Mouse (Mus musculus) midbrain, embryonic 10.5 days (tissue): ENCODE results near the gene Disc1. TPM values are rescaled to one million over a fixed set of nuclear protein-coding genes. Genes with fewer than 3 reads are reported as not detected.

ENCODE experiments used
- DNase-seq: peaks from one replicate; pipeline ENCODE4 v3.0.0-alpha.2; 2017; ENCODE audit warnings: low spot score
- H3K27ac ChIP-seq: fragments of 300-500 bp; sonication (generic); replicated peaks from 2 replicates; pipeline ENCODE4 v1.5.1; 2016; ENCODE audit warnings: mild to moderate bottlenecking
- H3K27me3 ChIP-seq: fragments of 300-500 bp; sonication (generic); 2 replicates; pipeline ENCODE4 v1.6.1; 2016; ENCODE audit warnings: low read depth, mild to moderate bottlenecking; ENCODE audit not compliant: poor library complexity, severe bottlenecking
- H3K36me3 ChIP-seq: fragments of 300-500 bp; sonication (generic); 2 replicates; pipeline ENCODE4 v1.6.1; 2016; ENCODE audit warnings: mild to moderate bottlenecking, moderate library complexity
- H3K4me1 ChIP-seq: fragments of 300-500 bp; sonication (generic); 2 replicates; pipeline ENCODE4 v1.6.1; 2016
- H3K4me3 ChIP-seq: fragments of 300-500 bp; sonication (generic); 2 replicates; pipeline ENCODE4 v1.5.1; 2016; ENCODE audit warnings: mild to moderate bottlenecking, moderate library complexity
- H3K9me3 ChIP-seq: fragments of 300-500 bp; sonication (generic); replicated peaks from 2 replicates; pipeline ENCODE4 v1.6.1; 2016; ENCODE audit warnings: mild to moderate bottlenecking
- WGBS: fragments of 180-500 bp; shearing (Covaris S2); methylation state at CpG from one replicate; pipeline ENCODE4 v1.1.7; 2016; 5-methylcytosine and 5-hydroxymethylcytosine counted together
- polyA plus RNA-seq: library from polyadenylated mRNA; unstranded; fragments of >200 nt; fragmentation: Nextera tagmentation; extraction: Ambion mirVana; gene quantifications from 2 replicates; pipeline ENCODE4 v1.2.1, GENCODE M21; 2016

The Disc1 gene
- polyA plus RNA-seq, 1 experiment from 2014 or later: 2.0 TPM

DNA sequence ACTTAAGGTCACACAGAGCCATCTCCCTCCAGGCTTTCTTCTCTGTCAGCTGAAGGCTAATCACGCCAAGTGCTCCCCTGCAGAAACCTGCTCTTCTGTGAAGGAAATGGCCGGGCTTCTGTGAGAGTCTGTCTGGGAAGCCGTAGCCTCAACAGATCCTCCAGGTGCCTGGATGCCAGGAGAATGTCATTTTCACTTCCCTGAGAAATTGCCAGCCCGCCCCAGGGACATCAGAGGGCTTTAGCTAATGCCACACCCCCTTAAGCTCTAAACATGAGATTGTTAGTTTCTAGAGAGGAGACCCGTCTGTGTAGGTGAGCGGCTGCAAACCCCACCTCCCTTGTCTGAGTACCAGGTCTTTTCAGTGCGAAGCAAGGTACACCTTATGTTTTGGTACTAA lies 15.3 kb downstream of the Disc1 start:
- Histone ChIP-seq H3K27me3 (no peaks in the 10 kb centered on the region), H3K36me3 (no peaks in the 10 kb centered on the region), H3K4me3 (no peak overlapping the region), H3K27ac (no peak overlapping the region), H3K4me1 (peaks cover 13% of the 10 kb centered on the region), H3K9me3 (no peaks in the 10 kb centered on the region)
- no peak for DNase-seq
- 76% methylated on average over 7 of the region's 7 CpGs for WGBS

DNA sequence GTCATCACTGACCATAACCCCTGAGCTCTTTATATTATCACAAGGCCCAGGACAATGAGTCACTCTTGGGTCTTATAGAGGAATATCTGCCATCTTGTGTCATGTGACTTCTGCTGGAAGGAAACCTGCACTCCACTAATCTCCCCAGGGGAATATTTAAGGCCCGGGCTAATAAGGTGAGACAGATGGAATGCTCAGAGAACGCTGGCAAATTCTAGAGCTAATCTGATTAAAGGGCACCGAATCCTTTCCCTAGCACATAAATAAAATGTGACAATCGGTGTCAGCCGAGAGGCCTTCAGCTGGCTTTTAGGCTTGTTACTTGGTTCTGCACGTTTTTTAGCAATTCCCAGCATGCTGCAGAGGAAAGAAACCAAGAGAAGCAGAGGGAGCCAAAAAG lies 15.7 kb downstream of the Disc1 start:
- no peaks in the 10 kb centered on the region for H3K36me3 ChIP-seq
- H3K27me3 ChIP-seq: no peaks in the 10 kb centered on the region
- no peak overlapping the region for H3K4me3 ChIP-seq
- 72% methylated on average over 6 of the region's 6 CpGs for WGBS
- no peak for DNase-seq
- peaks cover 13% of the 10 kb centered on the region for H3K4me1 ChIP-seq
- H3K27ac ChIP-seq: no peak overlapping the region
- no peaks in the 10 kb centered on the region for H3K9me3 ChIP-seq

DNA sequence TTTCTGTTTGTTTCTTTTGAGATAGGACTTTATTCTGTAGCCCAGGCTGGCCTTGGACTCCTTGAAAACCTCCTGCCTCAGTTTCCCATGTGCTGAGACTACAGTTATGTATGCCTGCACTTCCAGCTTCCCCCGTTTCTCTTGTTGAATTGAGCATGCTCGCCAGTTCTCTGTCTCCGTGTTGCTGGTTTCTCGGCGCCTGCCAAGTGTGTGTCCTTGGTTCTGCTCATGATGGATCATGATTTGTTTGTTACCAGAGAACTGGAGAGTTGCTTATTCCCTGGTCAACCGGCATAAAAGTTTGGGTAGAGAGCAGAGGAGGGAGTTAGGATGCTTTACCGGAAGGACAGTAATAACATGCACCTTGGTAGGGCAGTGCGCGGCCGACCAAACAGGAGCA lies 20.1 kb downstream of the Disc1 start:
- Histone ChIP-seq H3K27me3 (no peaks in the 10 kb centered on the region), H3K4me3 (no peak overlapping the region), H3K9me3 (no peaks in the 10 kb centered on the region), H3K4me1 (peaks cover 20% of the 10 kb centered on the region), H3K27ac (no peak overlapping the region), H3K36me3 (no peaks in the 10 kb centered on the region)
- WGBS: 91% methylated on average over 10 of the region's 10 CpGs
- DNase-seq: no peak

DNA sequence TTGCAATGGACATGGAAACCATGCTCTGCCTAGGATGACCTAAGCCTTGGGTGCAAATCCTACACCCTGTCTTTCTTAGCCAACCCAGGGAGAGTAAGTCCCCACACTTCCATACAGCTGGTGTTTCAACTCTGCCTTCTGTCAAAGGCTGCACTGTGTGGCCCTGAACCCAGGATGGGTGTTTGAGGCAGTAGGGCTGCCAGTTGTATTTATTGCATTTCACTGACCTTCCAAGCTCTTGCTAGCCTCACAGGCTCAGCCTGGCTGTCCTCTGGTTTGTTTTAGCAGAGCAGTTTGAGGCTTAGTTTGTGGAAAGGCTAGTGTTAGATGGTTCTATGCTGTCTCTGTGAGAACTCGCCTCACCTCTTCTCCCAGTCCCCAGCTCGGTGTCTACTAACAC lies 20.6 kb downstream of the Disc1 start:
- no peaks in the 10 kb centered on the region for H3K9me3 ChIP-seq
- WGBS: 87% methylated on average over 2 of the region's 2 CpGs
- H3K27me3 ChIP-seq: no peaks in the 10 kb centered on the region; the same call in 1 of the 2 replicates
- H3K36me3 ChIP-seq: no peaks in the 10 kb centered on the region
- H3K4me3 ChIP-seq: no peak overlapping the region
- DNase-seq: no peak
- H3K4me1 ChIP-seq: peaks cover 20% of the 10 kb centered on the region
- H3K27ac ChIP-seq: no peak overlapping the region

DNA sequence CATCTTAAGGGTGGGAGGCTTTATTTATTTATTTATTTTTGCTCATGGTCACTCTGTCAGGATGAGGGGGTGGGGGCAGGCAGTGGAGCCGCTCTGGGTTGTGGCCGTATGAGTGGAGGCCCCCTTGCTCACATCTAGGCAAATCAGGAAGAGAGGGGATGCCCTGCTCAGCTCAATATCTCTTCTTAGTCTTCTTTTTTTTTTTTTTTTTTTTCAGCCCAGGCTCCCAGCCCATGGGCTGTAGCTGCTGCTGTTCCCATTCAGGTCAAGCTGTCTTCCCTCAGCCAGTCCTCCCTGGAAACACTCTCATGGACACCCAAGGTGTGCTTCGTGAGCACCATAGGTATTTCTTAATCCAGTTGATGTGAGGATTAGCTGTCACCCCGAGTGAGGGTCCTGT lies 21.4 kb downstream of the Disc1 start:
- WGBS: 81% methylated on average over 4 of the region's 4 CpGs
- Histone ChIP-seq H3K9me3 (no peaks in the 10 kb centered on the region), H3K27me3 (no peaks in the 10 kb centered on the region; the same call in 1 of the 2 replicates), H3K36me3 (no peaks in the 10 kb centered on the region), H3K4me1 (peaks cover 16% of the 10 kb centered on the region), H3K4me3 (no peak overlapping the region), H3K27ac (no peak overlapping the region)
- DNase-seq: no peak

DNA sequence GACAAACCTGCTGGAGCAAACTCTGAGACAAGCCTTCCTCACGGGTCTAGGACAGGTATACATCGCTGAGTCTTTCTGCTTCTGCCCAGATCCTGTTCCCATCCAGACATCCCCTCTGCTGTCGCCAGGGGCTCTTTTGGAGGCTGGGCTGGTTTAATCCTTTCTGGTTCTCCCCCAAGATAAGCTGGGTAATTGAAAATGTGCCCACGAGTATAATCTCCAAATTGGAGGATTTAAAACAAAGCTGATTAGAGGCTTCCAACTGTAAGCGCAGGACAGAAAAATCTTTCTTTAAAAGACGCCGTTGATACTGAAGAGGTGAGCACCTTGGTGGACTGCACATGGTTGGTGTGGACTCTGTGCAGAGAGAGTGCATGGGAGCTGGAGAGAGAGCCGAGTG lies 23.3 kb downstream of the Disc1 start:
- H3K36me3 ChIP-seq: no peaks in the 10 kb centered on the region
- H3K9me3 ChIP-seq: no peaks in the 10 kb centered on the region
- H3K4me1 ChIP-seq: peaks cover 31% of the 10 kb centered on the region
- no peak for DNase-seq
- H3K27ac ChIP-seq: no peak overlapping the region
- H3K27me3 ChIP-seq: no peaks in the 10 kb centered on the region; the same call in 1 of the 2 replicates
- 61% methylated on average over 8 of the region's 8 CpGs for WGBS
- H3K4me3 ChIP-seq: no peak overlapping the region

DNA sequence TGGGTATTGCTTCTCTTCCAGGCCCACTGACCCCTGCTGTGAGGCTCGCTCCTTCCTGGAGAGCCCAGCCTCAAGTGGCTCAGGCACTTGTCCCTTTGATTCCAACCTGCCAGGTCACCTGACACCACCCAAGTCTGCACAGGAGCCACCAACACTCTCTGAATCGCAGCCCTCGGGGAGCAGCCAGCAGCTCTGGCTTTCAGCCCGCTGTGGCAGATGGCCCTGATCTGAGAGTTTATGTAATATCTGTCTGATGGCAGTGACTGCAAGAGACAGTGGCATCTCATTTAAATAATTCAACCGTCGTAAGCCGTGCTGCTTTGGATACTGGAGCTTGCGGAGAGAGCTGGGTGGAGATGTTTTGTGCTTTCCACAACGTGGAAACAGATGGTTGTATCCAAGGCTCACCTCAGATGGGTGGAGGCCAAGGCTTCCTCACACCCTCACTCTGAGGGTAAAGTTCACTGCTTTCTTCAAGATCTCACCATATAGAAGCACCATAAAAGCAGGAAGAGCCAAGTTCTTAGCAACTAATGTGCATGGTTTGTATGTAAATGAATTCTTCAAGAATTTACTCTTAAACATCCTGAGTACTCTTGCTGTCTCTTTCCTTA lies 24.9 kb downstream of the Disc1 start:
- no peaks in the 10 kb centered on the region; the same call in 1 of the 2 replicates for H3K27me3 ChIP-seq

DNA sequence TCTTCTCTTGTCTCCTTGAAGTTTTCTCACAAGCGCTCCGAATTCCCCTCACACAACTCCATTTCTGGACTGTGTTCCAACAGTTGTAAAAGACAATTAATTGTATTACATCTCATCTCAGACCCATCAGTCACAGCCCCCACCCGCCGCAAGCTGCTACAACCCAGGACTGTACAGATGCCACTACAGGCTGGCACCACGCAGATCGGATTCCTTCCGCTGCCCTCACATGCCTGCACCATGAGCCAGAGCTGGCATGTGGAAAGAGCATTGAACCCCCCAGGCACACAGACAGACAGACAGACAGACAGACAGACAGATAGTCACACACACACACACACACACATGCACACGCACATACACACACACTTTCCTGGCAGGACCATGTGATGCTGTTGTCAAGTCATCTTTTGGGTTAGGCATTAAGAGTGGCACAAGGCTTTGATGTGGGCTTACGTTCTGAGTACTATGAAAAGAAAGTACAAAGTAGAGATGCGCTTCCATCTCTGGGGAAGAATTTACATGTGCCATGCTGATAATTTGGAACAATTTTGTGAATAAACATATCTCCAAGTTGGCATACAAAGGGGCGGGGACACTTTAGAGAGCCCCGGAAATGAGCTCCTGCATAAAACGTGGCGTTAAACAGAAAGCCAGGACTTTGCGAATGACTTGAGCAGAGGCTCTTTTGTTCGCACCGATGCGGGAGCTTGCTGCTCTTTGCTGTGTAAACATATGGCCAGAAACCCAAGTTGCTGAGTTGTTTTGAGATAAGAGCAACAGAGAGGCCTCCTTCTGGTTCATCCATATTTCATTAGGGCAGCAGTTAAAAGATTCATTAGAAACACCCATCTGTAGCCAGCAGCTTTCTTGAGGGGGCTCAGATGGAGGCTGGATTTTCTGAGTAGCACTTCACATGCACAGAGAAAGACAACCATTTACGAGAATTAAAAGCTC lies 26.7 kb downstream of the Disc1 start:
- Histone ChIP-seq H3K9me3 (no peaks in the 10 kb centered on the region), H3K36me3 (no peaks in the 10 kb centered on the region), H3K4me1 (peaks cover 40% of the 10 kb centered on the region), H3K27me3 (no peaks in the 10 kb centered on the region; the same call in 1 of the 2 replicates), H3K4me3 (no peak overlapping the region), H3K27ac (peak overlapping the region; percentile 42; the same call in 1 of the 2 replicates)
- WGBS: 80% methylated on average over 19 of the region's 19 CpGs
- no peak for DNase-seq

More for the DNA sequence above, 24.9 kb downstream of the Disc1 start:
- no peak for DNase-seq
- H3K36me3 ChIP-seq: no peaks in the 10 kb centered on the region
- 0 out of 2 replicates have a peak overlapping the region, but pooled peaks have one; percentile 9 for H3K27ac ChIP-seq
- no peak overlapping the region for H3K4me3 ChIP-seq
- no peaks in the 10 kb centered on the region for H3K9me3 ChIP-seq
- 77% methylated on average over 9 of the region's 9 CpGs for WGBS
- H3K4me1 ChIP-seq: peaks cover 33% of the 10 kb centered on the region

DNA sequence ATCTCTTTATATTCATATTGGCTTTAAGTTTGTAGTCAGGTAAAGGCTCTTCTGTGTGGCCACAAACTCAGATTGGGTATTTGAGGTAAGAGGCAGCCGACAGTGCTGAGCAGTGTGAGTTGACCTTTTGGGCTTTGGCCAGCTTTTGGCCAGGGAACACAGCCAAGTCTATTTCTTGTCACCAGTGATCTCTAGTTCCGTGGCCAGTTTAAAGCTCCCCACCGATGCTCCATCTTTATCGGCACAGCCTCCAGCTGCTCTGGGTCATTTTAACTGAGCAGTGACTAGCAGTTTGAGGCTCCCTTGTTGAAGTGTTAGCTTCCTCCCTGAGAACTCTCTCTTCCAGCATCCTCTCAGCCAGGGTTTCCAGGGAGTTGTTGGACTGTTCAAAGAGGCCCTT lies 29.8 kb downstream of the Disc1 start:
- Histone ChIP-seq H3K36me3 (no peaks in the 10 kb centered on the region), H3K4me3 (no peak overlapping the region), H3K27ac (peak overlapping the region; percentile 47; the same call in 1 of the 2 replicates), H3K9me3 (no peaks in the 10 kb centered on the region), H3K27me3 (no peaks in the 10 kb centered on the region; the same call in 1 of the 2 replicates), H3K4me1 (peaks cover 34% of the 10 kb centered on the region)
- 85% methylated on average over 4 of the region's 4 CpGs for WGBS
- no peak for DNase-seq

DNA sequence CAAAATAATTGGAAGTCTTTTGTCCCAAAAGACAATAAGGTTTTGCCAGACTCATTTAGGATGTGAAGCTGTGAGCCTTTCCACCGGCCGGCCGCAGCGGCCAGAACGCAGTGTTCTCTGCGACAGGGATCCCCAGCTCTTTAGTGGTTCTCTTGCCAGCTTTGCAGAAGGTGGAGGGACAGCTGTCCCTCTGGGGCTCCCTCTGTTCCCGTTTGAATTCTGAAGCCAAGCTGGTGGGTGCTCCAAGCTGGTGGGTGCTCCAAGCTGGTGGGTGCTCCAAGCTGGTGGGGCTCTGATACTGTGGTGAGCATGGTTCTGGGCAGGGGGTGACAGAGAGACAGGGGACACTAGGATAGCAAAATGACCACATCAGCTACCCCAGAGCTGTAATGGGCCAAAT lies 30.5 kb downstream of the Disc1 start:
- H3K4me1 ChIP-seq: peaks cover 31% of the 10 kb centered on the region
- H3K27ac ChIP-seq: peak overlapping the region; percentile 47; the same call in 1 of the 2 replicates
- no peak for DNase-seq
- H3K9me3 ChIP-seq: no peaks in the 10 kb centered on the region
- no peaks in the 10 kb centered on the region for H3K36me3 ChIP-seq
- H3K27me3 ChIP-seq: no peaks in the 10 kb centered on the region; the same call in 1 of the 2 replicates
- no peak overlapping the region for H3K4me3 ChIP-seq
- WGBS: 81% methylated on average over 7 of the region's 7 CpGs

DNA sequence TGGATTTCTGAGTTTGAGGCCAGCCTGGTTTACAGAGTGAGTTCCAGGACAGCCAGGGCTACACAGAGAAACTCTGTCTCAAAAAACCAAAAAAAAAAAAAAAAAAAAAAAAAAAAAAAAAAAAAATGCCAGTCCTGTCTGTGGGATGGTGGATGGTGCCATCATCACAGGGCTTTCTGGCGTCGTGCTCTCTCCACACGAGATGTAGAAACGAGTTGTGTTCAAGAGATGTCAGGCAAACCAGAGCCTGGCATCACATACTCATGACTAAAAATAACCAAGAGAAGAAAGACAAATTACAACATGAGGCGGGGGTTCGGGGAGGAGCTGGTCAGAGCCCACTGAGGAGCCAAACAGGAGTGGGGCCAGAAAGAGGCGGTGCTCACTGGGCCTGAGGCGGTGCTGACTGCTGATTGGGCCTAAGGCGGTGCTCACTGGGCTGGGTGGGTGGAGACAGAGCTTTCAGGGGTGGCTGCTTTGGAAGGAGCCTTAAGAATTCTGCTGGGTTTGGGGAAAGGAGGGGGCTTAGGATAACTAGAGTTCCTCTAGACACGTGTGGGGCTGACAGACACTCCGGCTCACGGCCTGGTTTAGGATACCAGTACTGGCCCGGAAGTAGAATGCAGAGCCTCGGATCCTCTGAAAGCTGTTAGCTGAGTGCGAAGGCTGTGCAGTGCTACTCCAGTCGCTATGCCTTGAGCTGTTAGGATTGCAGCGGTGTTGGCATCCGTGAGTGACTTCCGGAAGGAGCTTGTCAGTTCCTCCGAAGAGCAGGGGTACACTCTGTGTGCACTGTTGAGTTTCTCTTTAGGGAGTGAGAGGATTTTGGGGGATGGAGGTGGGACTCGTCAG lies 37.1 kb downstream of the Disc1 start:
- H3K27ac ChIP-seq: no peak overlapping the region

DNA sequence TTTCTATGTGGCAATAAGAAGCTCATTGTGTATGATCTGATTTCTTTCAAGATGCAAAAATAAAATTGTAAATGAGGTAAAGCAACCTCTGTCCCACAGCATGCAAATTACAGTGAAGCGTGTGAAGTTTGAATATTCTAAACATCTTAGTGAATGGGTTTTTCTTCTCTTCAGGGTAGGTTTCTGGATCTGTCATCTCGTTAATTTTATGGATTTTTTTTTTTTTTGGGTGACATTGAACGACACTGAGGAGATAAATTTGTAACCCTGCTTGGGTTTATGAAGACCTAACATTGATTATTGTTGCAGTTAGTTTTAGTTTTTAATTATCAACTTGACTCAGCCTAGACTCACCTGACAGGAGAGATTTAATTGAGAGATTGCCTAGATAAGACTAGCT lies 43.1 kb downstream of the Disc1 start:
- H3K4me3 ChIP-seq: no peak overlapping the region
- 86% methylated on average over 3 of the region's 3 CpGs for WGBS
- H3K36me3 ChIP-seq: no peaks in the 10 kb centered on the region
- H3K27ac ChIP-seq: no peak overlapping the region
- no peaks in the 10 kb centered on the region for H3K4me1 ChIP-seq
- H3K27me3 ChIP-seq: no peaks in the 10 kb centered on the region
- DNase-seq: no peak
- H3K9me3 ChIP-seq: no peaks in the 10 kb centered on the region

More for the DNA sequence above, 37.1 kb downstream of the Disc1 start:
- WGBS: 76% methylated on average over 21 of the region's 21 CpGs
- H3K9me3 ChIP-seq: no peaks in the 10 kb centered on the region
- no peak overlapping the region for H3K4me3 ChIP-seq
- H3K27me3 ChIP-seq: no peaks in the 10 kb centered on the region
- DNase-seq: no peak
- H3K36me3 ChIP-seq: no peaks in the 10 kb centered on the region
- peaks cover 10% of the 10 kb centered on the region for H3K4me1 ChIP-seq
